Mouse (Mus musculus) lung, embryonic 16.5 days (tissue): ENCODE results near the gene Ndufv2. TPM values are rescaled to one million over a fixed set of nuclear protein-coding genes. Genes with fewer than 3 reads are reported as not detected.

Experiments used
- ATAC-seq: fragments of 200-750 bp; cut with Nextera tagmentation; 2 replicates; pipeline ENCODE4 v1.8.0; 2017; ENCODE audit warnings: low read depth, mild to moderate bottlenecking, moderate library complexity
- H3K27ac ChIP-seq: fragments of 300-500 bp; sonication (generic); 2 replicates; pipeline ENCODE4 v1.5.1; 2014; ENCODE audit warnings: mild to moderate bottlenecking, control low read depth, low read length
- H3K27me3 ChIP-seq: fragments of 300-500 bp; sonication (generic); 2 replicates; pipeline ENCODE4 v1.6.1; 2014; ENCODE audit warnings: low read depth, low read length, mixed read lengths; ENCODE audit not compliant: control insufficient read depth, insufficient read depth
- H3K36me3 ChIP-seq: fragments of 300-500 bp; sonication (generic); 2 replicates; pipeline ENCODE4 v1.6.1; 2014; ENCODE audit warnings: low read length; ENCODE audit not compliant: control insufficient read depth, insufficient read depth
- H3K4me1 ChIP-seq: fragments of 300-500 bp; sonication (generic); replicated peaks from 2 replicates; pipeline ENCODE4 v1.6.1; 2014; ENCODE audit warnings: low read length, mixed read lengths; ENCODE audit not compliant: control insufficient read depth, insufficient read depth
- H3K4me2 ChIP-seq: fragments of 300-500 bp; sonication (generic); 2 replicates; pipeline ENCODE4 v1.6.1; 2014; ENCODE audit warnings: low read depth, low read length, control low read depth
- H3K4me3 ChIP-seq: fragments of 300-500 bp; sonication (generic); 2 replicates; pipeline ENCODE4 v1.5.1; 2014; ENCODE audit warnings: mild to moderate bottlenecking, low read length, control low read depth
- H3K9ac ChIP-seq: fragments of 300-500 bp; sonication (generic); 2 replicates; pipeline ENCODE4 v1.6.1; 2014; ENCODE audit warnings: low read length, control low read depth
- H3K9me3 ChIP-seq: fragments of 300-500 bp; sonication (generic); 2 replicates; pipeline ENCODE4 v1.6.1; 2016; ENCODE audit warnings: low read length; ENCODE audit not compliant: control insufficient read depth
- WGBS: fragments of 180-500 bp; shearing (Covaris S2); extraction: QIAGEN DNeasy Blood & Tissue Kit; methylation state at CpG from one replicate; pipeline ENCODE4 v1.1.7; 2014; 5-methylcytosine and 5-hydroxymethylcytosine counted together
- polyA plus RNA-seq: library from polyadenylated mRNA; unstranded; fragments of >200 nt; fragmentation: Nextera tagmentation; extraction: Ambion mirVana; gene quantifications from 2 replicates; pipeline ENCODE4 v1.2.1, GENCODE M21; 2015

The Ndufv2 gene
- 298 and 312 TPM in 2 replicates for polyA plus RNA-seq

DNA sequence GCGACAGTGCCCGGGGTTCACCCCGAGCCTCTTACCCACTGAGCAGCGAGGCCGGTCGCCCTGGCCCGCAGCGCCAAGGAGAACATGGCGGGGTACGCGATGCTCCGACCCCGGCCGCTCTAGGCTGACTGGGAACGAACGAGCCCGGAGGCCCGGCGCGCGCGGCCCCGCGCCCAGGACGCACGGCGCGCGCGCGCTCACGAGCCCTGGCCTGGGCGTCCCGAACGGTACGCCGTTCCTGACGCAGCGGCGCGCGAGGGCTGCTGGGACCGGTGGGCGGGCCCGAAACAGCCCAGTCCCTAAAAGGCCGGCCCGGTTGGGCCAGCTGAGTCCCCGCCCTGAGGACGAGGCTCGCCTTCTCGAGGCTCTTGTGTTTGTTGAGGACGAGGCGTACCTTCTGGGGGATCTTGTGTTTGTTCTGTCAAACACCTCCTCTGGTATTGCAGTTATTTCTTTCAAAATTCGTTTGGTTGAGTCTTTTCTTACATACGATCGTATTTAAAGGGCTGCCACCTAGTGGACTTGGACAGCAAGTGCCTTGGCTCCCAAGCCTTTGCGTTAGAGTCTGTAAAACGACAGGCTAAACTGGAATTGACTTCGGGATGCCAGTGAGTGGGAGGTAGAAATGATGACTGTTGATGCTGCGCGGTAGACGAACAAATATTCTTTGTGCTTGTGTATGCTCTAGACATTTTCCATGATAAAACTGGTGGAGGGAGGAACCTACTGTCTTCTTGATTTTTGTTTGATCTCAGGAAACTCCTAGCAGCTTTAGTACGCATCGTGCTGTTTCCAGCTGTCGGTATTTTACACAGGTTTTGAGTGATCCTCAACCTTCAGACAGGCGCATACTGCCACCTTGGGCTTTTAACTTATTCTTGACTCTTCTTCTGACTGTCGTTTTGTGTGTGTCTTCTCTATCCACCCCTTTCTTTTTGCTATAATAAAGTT, at the start of gene Ndufv2:
Ndufv2 (minus strand) TSS at position 180 of the 951 bp plus-strand sequence.
- H3K36me3 ChIP-seq, result no peaks in the 10 kb centered on the region
- under 1% methylated on average over 54 of the region's 67 CpGs for WGBS

GRCm38 (mm10) chr17:66131212-66131611, 29.9 kb upstream of the Ndufv2 start:
- Histone ChIP-seq H3K4me3 (no peak overlapping the region), H3K9me3 (no peaks in the 10 kb centered on the region), H3K27me3 (no peaks in the 10 kb centered on the region), H3K4me2 (no peak overlapping the region), H3K4me1 (no peaks in the 10 kb centered on the region), H3K9ac (no peak overlapping the region), H3K27ac (no peak overlapping the region), H3K36me3 (peaks cover 59% of the 10 kb centered on the region)
- WGBS, result 94% methylated on average over 4 of the region's 4 CpGs
- no peak for ATAC-seq

More for the DNA sequence above, at the start of gene Ndufv2:
- peak within 1 kb of the TSS; percentile 95 for H3K4me3 ChIP-seq
- peaks cover 11% of the 10 kb centered on the region for H3K4me1 ChIP-seq
- peak within 1 kb of the TSS; percentile 95 for H3K4me2 ChIP-seq
- peak; percentile 100 for ATAC-seq
- peak within 1 kb of the TSS; percentile 95 for H3K27ac ChIP-seq
- H3K9me3 ChIP-seq, result no peaks in the 10 kb centered on the region
- peak within 1 kb of the TSS; percentile 95 for H3K9ac ChIP-seq
- no peaks in the 10 kb centered on the region for H3K27me3 ChIP-seq

DNA sequence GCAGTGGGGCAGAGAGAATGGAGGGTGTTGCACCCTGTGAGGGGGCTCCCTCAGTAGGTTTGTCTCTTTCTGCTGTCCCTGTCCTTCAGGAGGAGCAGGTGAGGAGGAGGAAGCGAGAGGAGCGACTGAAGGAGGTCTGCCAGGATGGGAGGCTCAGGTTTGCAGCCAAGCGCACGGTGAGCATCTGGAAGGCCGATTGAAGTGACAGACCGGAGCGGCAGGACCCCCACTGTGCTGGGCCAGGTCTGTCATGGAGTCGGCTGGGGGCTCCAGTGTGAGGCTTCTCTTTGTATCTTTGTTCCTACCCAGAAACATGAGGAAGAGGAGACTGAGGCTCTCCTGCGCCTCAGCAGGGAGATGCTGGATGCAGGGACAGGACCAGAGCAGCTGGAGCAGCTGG, 29.0 kb upstream of the Ndufv2 start:
- Histone ChIP-seq H3K4me2 (no peak overlapping the region), H3K4me3 (no peak overlapping the region), H3K27me3 (no peaks in the 10 kb centered on the region), H3K27ac (no peak overlapping the region), H3K9me3 (no peaks in the 10 kb centered on the region), H3K4me1 (no peaks in the 10 kb centered on the region), H3K9ac (no peak overlapping the region), H3K36me3 (peaks cover 55% of the 10 kb centered on the region)
- 86% methylated on average over 9 of the region's 9 CpGs for WGBS
- no peak for ATAC-seq

- H3K27me3 ChIP-seq, result no peaks in the 10 kb centered on the region
- no peak overlapping the region for H3K27ac ChIP-seq
- peaks cover 13% of the 10 kb centered on the region for H3K36me3 ChIP-seq
- no peak overlapping the region for H3K4me2 ChIP-seq
- ATAC-seq, result no peak
- H3K9ac ChIP-seq, result no peak overlapping the region
- H3K9me3 ChIP-seq, result no peaks in the 10 kb centered on the region
- H3K4me3 ChIP-seq, result no peak overlapping the region
- H3K4me1 ChIP-seq, result peaks cover 11% of the 10 kb centered on the region; the same call in 1 of the 2 replicates
- WGBS, result 76% methylated on average over 5 of the region's 5 CpGs
Measured at GRCm38 (mm10) chr17:66125211-66125610, 23.9 kb upstream of the Ndufv2 start.

DNA sequence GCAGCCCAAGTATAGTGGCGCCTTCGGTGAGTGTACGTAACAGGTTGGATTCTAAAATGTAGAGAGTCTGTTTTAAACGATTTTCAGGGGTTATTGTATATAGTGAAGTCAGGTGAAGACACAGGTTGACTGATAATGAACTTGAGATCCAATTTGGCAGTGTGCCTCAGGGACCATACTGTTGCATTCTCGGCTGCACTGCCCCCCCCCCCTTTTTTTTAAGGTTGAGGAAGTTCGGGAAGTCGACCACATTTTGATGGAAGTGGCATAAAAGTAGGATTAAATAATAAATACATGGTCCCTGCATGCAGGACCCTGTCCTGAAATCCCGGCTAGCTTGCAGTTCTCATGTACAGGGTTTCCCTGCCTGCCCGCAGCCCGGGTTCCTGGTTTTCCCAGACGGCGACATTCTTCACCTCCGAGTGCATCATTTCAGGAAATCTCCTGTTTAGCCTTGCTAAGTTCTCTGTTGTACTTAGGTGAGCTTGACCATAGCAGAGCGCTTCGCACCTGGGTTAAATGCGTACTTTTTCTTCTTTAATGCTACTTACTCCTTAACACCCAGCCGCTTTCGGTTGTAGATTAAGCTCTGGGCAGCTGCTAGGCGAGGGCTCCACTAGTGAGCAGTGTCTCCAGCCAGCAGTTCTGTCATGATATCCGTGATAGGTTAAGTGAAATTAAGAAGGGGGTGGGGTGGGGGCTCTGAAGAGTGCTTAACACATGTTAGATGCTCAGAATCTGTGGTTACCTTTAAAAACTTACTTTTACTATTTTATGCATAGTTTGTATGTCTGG, 22.7 kb upstream of the Ndufv2 start:
- 1% methylated on average over 20 of the region's 20 CpGs for WGBS
- peak; percentile 49; the same call in 1 of the 2 replicates for ATAC-seq
- no peaks in the 10 kb centered on the region for H3K9me3 ChIP-seq

DNA sequence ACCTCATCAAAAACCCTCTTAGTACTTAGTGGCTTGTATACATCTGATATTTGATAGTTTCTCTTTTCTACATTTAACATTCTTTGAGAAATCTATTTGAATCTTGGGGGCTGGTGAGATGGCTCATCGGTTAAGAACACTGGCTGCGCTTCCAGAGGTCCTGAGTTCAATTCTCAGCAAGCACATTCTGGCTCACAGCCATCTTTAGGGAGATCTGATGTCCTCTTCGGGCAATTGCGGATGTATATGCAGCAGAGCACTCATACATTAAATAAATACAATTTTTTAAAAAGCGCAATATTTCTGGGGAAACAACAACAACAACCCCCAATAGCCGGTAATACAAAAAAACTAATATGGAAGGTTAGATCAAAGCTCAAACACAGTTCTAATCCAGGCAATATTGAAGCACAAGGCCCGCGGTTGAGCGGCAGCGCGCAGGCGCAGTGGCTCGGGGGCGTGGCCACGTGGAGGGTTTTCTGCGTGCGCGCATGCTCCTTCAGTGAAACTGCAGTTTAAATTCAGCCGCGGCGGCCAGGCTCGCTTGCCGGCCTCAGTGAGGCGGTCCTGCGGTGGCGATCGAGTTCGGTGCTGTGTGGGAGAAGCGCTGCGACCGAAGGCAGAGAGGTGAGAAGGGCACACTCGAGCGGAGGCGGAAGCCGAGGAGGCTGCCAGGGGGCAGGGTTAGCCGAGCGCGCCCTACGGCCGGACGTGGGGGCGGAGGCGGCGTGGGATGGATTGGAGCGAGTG, 21.9 kb upstream of the Ndufv2 start, which contains the start of gene Ddx11:
Ddx11 (plus strand) TSS at position 455 of the 750 bp plus-strand sequence.
- WGBS, result 3% methylated on average over 45 of the region's 45 CpGs
- H3K27me3 ChIP-seq, result no peaks in the 10 kb centered on the region
- no peaks in the 10 kb centered on the region for H3K9me3 ChIP-seq
- peak within 1 kb of the TSS; percentile 83 for H3K9ac ChIP-seq
- H3K36me3 ChIP-seq, result peaks cover 19% of the 10 kb centered on the region
- H3K4me3 ChIP-seq, result peak within 1 kb of the TSS; percentile 91
- peak; percentile 92 for ATAC-seq
- H3K4me2 ChIP-seq, result peak within 1 kb of the TSS; percentile 82
- H3K4me1 ChIP-seq, result peaks cover 11% of the 10 kb centered on the region; the same call in 1 of the 2 replicates
- peak within 1 kb of the TSS; percentile 99 for H3K27ac ChIP-seq

More for the DNA sequence above, 22.7 kb upstream of the Ndufv2 start:
- Histone ChIP-seq H3K4me3 (peak overlapping the region; percentile 91), H3K36me3 (peaks cover 16% of the 10 kb centered on the region), H3K9ac (peak overlapping the region; percentile 83), H3K4me1 (peaks cover 11% of the 10 kb centered on the region; the same call in 1 of the 2 replicates), H3K4me2 (peak overlapping the region; percentile 82), H3K27me3 (no peaks in the 10 kb centered on the region), H3K27ac (peak overlapping the region; percentile 99)

GRCm38 (mm10) chr17:66120701-66121100, 19.3 kb upstream of the Ndufv2 start:
- Histone ChIP-seq H3K9ac (no peak overlapping the region), H3K4me3 (no peak overlapping the region), H3K9me3 (no peaks in the 10 kb centered on the region), H3K27ac (no peak overlapping the region), H3K27me3 (no peaks in the 10 kb centered on the region), H3K4me2 (no peak overlapping the region), H3K36me3 (peaks cover 17% of the 10 kb centered on the region; the same call in 1 of the 2 replicates), H3K4me1 (peaks cover 11% of the 10 kb centered on the region; the same call in 1 of the 2 replicates)
- WGBS, result 78% methylated on average over 1 of the region's 1 CpGs
- no peak for ATAC-seq

DNA sequence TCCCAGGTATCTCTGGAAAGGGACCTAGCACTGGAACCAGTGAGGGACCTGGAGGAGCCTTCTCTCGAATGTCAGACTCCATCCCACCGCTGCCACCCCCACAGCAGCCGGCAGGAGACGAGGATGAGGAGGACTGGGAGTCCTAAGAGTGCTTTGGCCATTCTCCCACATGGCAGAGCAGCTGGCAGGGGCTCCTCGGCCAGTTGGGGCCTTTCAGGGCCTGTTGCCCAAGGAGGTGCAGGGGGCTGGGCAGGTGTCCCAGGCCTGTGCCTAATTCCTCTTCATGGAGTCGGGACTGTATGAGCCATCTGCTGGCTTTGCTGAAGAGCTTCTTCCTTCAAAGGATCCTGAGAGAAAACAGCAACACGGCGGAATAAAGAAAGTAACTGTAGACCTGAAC, 17.6 kb upstream of the Ndufv2 start:
- Histone ChIP-seq H3K36me3 (peaks cover 24% of the 10 kb centered on the region; the same call in 1 of the 2 replicates), H3K9ac (no peak overlapping the region), H3K4me2 (no peak overlapping the region), H3K4me1 (no peaks in the 10 kb centered on the region), H3K4me3 (no peak overlapping the region), H3K27ac (no peak overlapping the region), H3K9me3 (no peaks in the 10 kb centered on the region), H3K27me3 (no peaks in the 10 kb centered on the region)
- no peak for ATAC-seq
- WGBS, result 84% methylated on average over 8 of the region's 8 CpGs
